Mouse (Mus musculus): Measurements from ENCODE around the gene B3galt1. TPM values are rescaled to one million over a fixed set of nuclear protein-coding genes. Genes with fewer than 3 reads are reported as not detected.

Gene B3galt1
- polyA plus RNA-seq, 1 experiment, result 0.59 TPM

DNA sequence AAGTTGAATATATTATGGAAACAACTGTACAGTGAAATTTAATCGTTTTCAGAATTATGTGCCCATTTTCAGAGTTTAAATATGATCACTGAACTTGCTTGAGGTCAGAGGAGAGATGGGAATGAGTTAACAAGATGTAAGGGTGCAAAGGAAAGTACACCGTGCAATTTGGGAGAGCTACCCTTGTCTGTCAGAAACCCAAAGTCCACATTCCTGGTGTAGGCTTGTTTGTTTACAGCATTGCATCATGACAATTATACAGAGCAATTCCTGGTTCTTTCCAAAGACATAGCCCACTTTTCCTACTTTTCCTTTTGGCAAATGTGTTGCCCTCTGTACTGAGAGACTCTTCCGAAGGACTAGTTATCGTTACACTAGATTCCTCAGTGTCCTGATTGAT is 390.5 kb downstream of the B3galt1 start:
- H3K4me3 ChIP-seq (ENCODE audit: insufficient read depth, low read depth, low read length), result no peak overlapping the region
- no peaks in the 10 kb centered on the region for H3K4me1 ChIP-seq (ENCODE audit: control insufficient read depth, insufficient read depth, insufficient read length, low read length)
- H3K27ac ChIP-seq (replicated peaks; ENCODE audit: low read depth, low read length), result no peak overlapping the region

DNA sequence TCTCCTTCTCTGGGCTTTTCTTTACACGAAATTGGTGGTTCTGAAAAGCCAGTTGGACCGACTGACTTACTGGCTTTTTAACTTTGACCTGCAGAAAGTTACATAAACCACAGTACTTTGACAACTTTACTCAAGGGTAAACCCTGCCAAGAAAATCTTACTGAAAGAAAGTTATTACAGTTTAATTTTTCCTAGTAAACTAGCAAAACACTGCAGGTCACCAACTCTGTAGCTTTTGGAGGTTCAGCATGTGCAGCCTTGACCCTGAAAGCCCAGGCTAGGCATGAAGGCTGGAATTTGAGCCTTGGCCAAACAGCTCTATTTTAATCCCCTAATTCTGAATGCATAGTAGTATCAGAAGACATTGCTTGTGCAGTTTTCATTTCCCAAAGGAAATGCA is 391.9 kb downstream of the B3galt1 start:
- Histone ChIP-seq H3K27ac (replicated peaks; ENCODE audit: low read depth, low read length) (no peak overlapping the region), H3K4me3 (ENCODE audit: insufficient read depth, low read depth, low read length) (no peak overlapping the region), H3K4me1 (ENCODE audit: control insufficient read depth, insufficient read depth, insufficient read length, low read length) (no peaks in the 10 kb centered on the region)

DNA sequence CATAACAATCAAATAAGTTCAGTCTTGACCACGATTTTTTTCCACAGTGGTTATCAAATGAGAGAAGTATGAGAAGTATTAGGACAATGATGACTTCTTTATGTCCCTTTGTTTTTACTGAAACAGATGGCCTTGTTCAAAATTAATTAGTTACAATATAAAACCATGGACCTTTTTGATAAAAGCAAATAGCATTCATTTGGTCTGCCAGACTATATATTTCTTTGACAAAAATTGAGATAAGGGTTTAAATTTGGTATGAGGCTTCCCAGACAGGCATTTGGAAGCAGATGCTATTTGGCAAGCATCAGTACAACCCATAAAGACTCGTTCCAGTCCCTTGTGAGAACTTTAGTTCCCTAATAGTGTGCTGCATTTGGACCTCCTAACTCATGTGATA is 395.0 kb downstream of the B3galt1 start:
- Histone ChIP-seq H3K4me1 (ENCODE audit: control insufficient read depth, insufficient read depth, insufficient read length, low read length) (no peaks in the 10 kb centered on the region), H3K27ac (replicated peaks; ENCODE audit: low read depth, low read length) (no peak overlapping the region), H3K4me3 (ENCODE audit: insufficient read depth, low read depth, low read length) (no peak overlapping the region)

DNA sequence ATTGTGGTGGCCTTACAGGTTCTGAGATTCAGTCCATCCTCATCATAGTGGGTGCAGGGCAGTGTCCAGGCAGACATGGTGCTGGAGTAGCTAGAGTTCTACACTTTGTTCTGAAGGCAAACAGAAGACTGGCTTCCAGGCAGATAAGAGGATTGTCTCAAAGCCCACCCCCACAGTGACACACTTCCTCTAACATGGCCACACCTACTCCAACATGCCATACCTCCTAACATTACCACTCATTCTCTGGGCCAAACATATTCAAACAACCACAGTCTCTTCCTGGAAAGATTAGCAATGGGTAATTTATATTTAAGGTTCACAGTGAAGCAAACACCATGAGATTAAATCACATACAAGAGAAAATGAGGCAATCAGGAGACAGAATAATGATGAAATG is 403.1 kb downstream of the B3galt1 start:
- Histone ChIP-seq H3K27ac (replicated peaks; ENCODE audit: low read depth, low read length) (no peak overlapping the region), H3K4me3 (ENCODE audit: insufficient read depth, low read depth, low read length) (no peak overlapping the region), H3K4me1 (ENCODE audit: control insufficient read depth, insufficient read depth, insufficient read length, low read length) (no peaks in the 10 kb centered on the region)

DNA sequence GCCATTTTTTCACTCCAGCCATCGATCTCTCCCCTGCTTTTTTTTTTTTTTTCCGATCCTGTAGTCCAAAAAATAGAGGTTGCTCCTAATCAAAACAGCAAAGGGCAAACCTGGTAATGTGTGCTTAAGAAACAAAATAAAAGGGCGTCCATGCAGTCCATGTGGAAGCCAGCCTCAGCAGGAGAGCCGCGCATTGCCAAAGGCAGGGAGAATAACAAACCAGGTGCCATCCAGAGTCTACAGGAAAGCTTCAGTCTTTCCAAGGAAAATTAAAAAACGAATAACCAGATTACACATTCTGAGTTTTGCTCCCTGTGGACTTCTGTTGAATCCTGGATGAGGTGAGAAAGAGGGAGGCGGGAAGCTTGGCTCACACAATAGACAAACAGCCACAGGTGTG is 405.4 kb downstream of the B3galt1 start:
- Histone ChIP-seq H3K4me3 (ENCODE audit: insufficient read depth, low read depth, low read length) (no peak overlapping the region), H3K27ac (replicated peaks; ENCODE audit: low read depth, low read length) (no peak overlapping the region), H3K4me1 (ENCODE audit: control insufficient read depth, insufficient read depth, insufficient read length, low read length) (no peaks in the 10 kb centered on the region)

DNA sequence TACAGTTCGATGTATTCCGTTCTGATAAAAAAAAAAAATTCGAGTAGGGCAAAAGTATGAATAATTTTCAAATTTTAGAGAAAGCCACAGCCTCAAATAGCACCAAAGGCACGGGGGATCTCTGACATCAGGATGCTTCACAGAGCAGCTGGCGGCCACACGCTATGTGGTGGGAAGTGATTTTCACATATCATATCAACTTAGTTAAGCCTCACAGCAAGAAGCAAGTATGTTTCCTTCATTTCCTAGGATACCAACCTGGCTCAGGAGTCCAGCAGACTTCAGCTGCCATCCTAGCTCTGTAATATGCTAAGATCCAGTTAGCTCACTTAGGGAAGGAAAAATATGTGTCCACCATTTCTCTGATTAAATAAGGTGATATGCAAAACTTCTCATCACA is 405.9 kb downstream of the B3galt1 start:
- no peak overlapping the region for H3K27ac ChIP-seq (replicated peaks; ENCODE audit: low read depth, low read length)
- H3K4me3 ChIP-seq (ENCODE audit: insufficient read depth, low read depth, low read length), result no peak overlapping the region
- H3K4me1 ChIP-seq (ENCODE audit: control insufficient read depth, insufficient read depth, insufficient read length, low read length), result no peaks in the 10 kb centered on the region

DNA sequence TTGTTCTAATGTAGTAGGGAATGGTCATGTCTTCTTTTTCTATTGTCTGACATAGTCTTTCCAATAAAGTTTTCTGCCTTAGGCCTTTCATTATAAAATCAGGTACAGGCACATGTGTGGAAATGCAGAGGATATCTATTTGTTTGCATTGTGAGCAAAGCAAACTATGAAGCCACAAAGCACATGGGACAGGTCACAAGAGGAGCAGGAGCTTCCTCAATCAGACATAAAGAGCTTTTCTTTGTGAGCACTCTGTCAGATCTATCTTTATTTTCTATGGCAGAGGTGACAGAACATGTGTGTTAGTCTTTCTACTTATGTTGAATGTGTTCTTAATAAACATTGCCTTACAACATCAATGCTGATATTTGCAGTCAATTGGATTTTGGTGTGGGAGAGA is 410.1 kb downstream of the B3galt1 start:
- no peak overlapping the region for H3K27ac ChIP-seq (replicated peaks; ENCODE audit: low read depth, low read length)
- H3K4me1 ChIP-seq (ENCODE audit: control insufficient read depth, insufficient read depth, insufficient read length, low read length), result no peaks in the 10 kb centered on the region
- H3K4me3 ChIP-seq (ENCODE audit: insufficient read depth, low read depth, low read length), result no peak overlapping the region

DNA sequence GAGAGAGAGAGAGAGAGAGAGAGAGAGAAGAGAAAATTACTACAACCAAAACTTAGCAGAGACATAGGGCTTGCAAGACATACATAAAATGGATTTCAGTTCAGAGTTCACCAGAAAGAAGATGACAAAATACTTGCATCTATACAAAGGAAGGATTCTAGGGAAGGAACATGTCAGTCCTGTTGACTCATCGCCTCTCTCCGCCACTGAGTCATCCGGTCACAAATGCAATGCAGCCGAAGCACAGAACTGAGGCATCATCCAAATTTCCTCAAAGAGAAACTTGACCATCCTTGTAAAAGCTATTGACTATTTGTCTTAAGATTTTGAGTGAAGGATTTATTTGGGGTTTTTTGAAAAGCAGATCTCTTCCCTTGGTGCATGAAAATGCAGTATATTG is 410.8 kb downstream of the B3galt1 start:
- no peak overlapping the region for H3K4me3 ChIP-seq (ENCODE audit: insufficient read depth, low read depth, low read length)
- H3K27ac ChIP-seq (replicated peaks; ENCODE audit: low read depth, low read length), result no peak overlapping the region
- no peaks in the 10 kb centered on the region for H3K4me1 ChIP-seq (ENCODE audit: control insufficient read depth, insufficient read depth, insufficient read length, low read length)

DNA sequence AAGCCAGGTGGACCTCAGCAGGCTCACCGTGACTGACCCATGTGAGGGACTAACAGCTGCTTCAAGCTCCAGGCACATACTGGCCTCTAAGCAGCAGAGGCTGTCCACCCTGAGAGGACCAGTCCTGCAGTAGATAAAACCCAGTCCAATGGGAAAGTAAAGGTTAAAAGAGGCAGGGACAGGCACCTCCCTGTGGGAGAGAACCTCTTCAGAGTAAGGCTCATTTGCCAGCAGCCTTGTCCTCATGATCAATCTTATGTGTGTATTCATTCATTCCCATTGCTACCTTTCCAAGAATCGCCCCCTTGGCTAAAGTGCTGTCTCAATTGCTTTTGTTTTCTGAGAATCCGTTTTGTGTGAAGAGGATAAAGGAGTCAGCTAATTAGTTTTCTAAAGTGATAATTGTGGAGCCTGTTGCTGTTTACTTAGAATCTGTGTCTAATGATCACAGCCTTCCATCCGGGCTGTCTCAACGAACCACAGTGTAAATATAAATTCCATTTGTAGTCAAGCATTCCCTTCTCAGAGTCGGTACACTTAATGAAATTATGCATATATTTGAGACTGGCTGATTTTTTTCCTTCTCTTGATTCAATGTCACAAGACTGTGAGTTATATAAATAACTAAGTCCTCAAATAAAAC is 412.1 kb downstream of the B3galt1 start:
- Histone ChIP-seq H3K27ac (replicated peaks; ENCODE audit: low read depth, low read length) (no peak overlapping the region), H3K4me1 (ENCODE audit: control insufficient read depth, insufficient read depth, insufficient read length, low read length) (no peaks in the 10 kb centered on the region), H3K4me3 (ENCODE audit: insufficient read depth, low read depth, low read length) (no peak overlapping the region)

DNA sequence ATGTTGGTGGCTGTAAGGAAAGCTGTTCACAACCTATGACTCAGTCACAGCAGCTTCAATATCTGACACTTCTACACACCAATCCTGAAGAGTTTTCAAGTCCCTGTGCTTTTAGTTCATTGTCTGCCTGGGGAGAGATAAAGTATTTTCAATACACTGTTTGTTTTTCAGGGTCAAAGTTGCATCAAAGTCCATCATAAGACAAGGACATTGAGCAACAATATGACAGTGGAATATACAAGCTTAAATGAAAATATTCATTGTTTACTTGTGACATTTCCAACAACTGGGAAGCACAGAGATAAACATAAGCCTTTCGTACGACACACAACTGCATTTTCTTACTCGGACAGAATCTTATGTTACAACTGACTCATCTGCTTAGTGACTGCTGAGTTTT is 417.9 kb downstream of the B3galt1 start:
- Histone ChIP-seq H3K27ac (replicated peaks; ENCODE audit: low read depth, low read length) (no peak overlapping the region), H3K4me1 (ENCODE audit: control insufficient read depth, insufficient read depth, insufficient read length, low read length) (no peaks in the 10 kb centered on the region), H3K4me3 (ENCODE audit: insufficient read depth, low read depth, low read length) (no peak overlapping the region)

DNA sequence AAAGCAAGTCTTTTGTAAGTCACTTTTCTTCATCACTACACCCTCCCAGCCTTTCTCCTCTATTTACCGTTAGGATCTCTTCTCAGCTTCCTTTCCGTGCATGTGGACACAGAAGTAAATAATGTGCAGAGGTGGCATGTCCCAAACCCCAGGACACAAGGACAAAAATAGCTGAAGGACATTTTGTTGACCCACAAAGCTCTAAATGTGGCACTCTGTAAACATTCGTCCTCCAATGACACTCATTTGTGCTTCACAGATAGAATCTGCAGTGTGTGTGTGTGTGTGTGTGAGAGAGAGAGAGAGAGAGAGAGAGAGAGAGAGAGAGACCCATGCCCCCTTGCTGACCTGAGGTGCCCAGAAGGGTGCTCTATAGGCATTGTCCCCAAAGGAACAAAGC is 419.5 kb downstream of the B3galt1 start:
- Histone ChIP-seq H3K27ac (replicated peaks; ENCODE audit: low read depth, low read length) (no peak overlapping the region), H3K4me1 (ENCODE audit: control insufficient read depth, insufficient read depth, insufficient read length, low read length) (no peaks in the 10 kb centered on the region), H3K4me3 (ENCODE audit: insufficient read depth, low read depth, low read length) (no peak overlapping the region)

DNA sequence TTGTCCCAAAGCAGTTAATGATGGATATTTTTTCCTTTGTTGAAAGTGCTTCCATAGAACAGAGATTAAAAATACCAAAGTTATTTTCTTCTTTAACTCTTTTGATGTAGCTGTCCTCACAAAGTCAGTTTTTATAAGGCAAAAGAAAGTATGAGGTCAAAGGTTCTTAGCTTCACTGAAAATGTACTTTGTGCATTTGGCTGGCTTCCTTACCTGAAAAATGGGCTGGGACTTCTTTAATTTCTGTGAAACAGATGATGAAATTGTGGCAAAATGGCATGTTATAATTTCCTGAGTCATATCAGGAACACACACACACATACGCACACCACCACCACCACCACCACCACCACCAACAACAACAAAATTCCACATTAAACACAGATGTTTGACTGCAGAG is 427.8 kb downstream of the B3galt1 start:
- Histone ChIP-seq H3K4me1 (ENCODE audit: control insufficient read depth, insufficient read depth, insufficient read length, low read length) (no peaks in the 10 kb centered on the region), H3K4me3 (ENCODE audit: insufficient read depth, low read depth, low read length) (no peak overlapping the region), H3K27ac (replicated peaks; ENCODE audit: low read depth, low read length) (no peak overlapping the region)

DNA sequence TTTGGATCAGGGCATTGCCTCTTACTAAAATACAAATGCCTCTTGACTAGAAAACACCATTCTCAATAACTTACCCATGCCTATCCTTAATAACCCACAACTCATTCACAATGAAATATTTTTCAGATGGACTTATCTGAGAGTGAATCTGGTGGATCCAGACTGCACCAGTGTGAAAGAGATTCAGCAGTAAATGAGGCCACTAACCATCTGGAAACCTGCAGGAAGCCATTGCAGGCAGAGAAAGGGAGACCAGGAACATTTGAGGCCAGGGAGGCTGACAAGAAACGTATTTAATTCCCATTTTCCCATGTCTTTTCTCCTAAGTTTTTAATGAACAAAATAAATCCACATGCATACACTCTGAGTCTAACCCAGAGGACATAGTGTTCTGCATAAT is 437.4 kb downstream of the B3galt1 start:
- Histone ChIP-seq H3K4me1 (ENCODE audit: control insufficient read depth, insufficient read depth, insufficient read length, low read length) (no peaks in the 10 kb centered on the region), H3K27ac (replicated peaks; ENCODE audit: low read depth, low read length) (no peak overlapping the region), H3K4me3 (ENCODE audit: insufficient read depth, low read depth, low read length) (no peak overlapping the region)

DNA sequence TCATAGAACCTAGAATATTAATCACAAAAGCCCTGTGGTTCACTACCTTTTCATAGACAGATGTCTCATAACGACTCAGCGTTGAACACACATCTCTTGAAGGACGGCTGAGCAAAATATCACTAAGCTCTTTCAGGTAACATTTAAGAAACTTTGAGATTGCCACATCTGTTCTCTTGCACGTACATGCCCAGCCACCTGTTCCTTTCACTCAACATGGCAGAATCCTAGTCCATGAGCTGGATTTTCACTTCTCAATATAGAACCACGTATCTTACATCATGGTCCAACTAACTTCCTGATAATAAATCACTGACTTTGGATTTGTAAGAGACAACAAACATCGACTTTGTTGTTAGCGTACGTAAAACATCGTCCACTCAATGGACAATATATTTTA is 439.5 kb downstream of the B3galt1 start:
- Histone ChIP-seq H3K4me3 (ENCODE audit: insufficient read depth, low read depth, low read length) (no peak overlapping the region), H3K4me1 (ENCODE audit: control insufficient read depth, insufficient read depth, insufficient read length, low read length) (no peaks in the 10 kb centered on the region), H3K27ac (replicated peaks; ENCODE audit: low read depth, low read length) (no peak overlapping the region)

DNA sequence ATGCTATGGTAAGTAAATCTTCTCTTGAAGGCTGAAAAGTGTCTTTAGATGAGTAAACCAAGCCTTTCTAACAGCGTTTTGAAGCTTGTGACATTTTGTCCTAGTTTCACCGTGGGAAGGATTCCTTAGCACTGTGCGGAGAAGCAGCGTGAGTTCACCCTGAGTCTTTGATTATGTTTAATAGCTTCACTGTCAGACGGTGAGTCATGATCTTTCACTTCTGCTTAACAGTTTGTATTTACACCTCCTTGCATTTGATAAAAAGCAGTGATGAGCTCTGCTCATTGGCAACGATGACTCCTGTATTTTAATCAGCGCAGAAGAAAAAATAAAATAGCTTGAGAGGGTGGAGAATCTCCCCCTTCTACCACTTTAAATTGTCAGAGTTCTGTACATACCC is 440.0 kb downstream of the B3galt1 start:
- H3K27ac ChIP-seq (replicated peaks; ENCODE audit: low read depth, low read length), result no peak overlapping the region
- H3K4me1 ChIP-seq (ENCODE audit: control insufficient read depth, insufficient read depth, insufficient read length, low read length), result no peaks in the 10 kb centered on the region
- no peak overlapping the region for H3K4me3 ChIP-seq (ENCODE audit: insufficient read depth, low read depth, low read length)

DNA sequence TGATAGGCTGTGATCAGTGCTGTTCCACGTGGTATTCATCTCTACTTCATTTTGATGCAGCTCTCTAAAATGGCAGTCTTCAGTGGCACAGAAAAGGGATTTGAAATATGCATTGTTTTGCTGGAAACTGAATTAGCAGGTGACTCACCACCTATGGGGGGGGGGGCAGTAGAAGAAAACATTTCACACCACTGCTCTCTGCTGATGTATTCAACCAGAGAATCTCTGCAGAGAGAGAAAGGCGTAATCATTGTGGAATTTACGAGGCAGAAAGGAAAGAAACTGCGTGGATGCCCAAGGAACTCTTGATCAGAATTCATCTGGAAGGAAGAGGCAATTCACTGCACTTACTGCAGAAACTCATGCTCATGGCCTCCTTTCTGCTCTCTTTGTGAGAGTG is 445.7 kb downstream of the B3galt1 start:
- Histone ChIP-seq H3K4me1 (ENCODE audit: control insufficient read depth, insufficient read depth, insufficient read length, low read length) (no peaks in the 10 kb centered on the region), H3K4me3 (ENCODE audit: insufficient read depth, low read depth, low read length) (no peak overlapping the region)

DNA sequence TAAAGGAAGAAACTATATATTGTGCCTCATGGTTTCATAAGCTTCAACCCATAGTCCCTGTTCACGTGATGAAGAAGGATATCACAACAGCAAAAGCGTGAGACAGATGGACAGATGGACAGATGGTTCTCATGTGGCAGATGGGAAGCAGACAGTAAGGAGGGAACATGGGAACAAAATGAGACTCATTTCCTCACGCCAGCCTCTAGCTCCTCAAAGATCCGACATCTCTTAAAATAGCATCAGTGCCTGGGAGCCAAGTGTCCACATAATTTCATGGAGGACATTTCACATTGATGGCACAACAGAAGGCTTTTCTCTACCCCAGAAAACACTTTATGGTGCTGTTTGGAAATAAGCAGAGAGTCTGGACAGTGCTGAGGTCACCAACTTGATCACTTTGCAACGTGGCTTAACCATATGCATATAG is 454.6 kb downstream of the B3galt1 start:
- no peaks in the 10 kb centered on the region for H3K4me1 ChIP-seq (ENCODE audit: control insufficient read depth, insufficient read depth, insufficient read length, low read length)
- no peak overlapping the region for H3K4me3 ChIP-seq (ENCODE audit: insufficient read depth, low read depth, low read length)

More for the DNA sequence above, 445.7 kb downstream of the B3galt1 start:
- no peak overlapping the region for H3K27ac ChIP-seq (replicated peaks; ENCODE audit: low read depth, low read length)

More for the DNA sequence above, 454.6 kb downstream of the B3galt1 start:
- no peak overlapping the region for H3K27ac ChIP-seq (replicated peaks; ENCODE audit: low read depth, low read length)

All from brown adipose tissue, adult 24 weeks (tissue).